Mouse (Mus musculus) cortical plate, adult 2 months (tissue): ENCODE data around the gene Frmpd1. TPM values are rescaled to one million over a fixed set of nuclear protein-coding genes. Genes with fewer than 3 reads are reported as not detected.

Source experiments
- H3K27ac ChIP-seq: fragments of 200-500 bp; 2 replicates; pipeline ENCODE4 v1.5.1; 2012; ENCODE audit warnings: low read length, control low read depth, inconsistent platforms; ENCODE audit not compliant: insufficient read depth
- H3K4me1 ChIP-seq: fragments of 200-500 bp; 2 replicates; pipeline ENCODE4 v1.6.1; 2011; ENCODE audit warnings: low read length; ENCODE audit not compliant: control insufficient read depth, insufficient read depth
- H3K4me3 ChIP-seq: fragments of 200-500 bp; 2 replicates; pipeline ENCODE4 v1.5.1; 2011; ENCODE audit warnings: mild to moderate bottlenecking, low read length, control low read depth; ENCODE audit not compliant: insufficient read depth
- CTCF ChIP-seq: fragments of 200-500 bp; IDR thresholded peaks from 2 replicates; pipeline ENCODE4 v1.5.1; 2011; ENCODE audit warnings: mild to moderate bottlenecking, control low read depth, low read length; ENCODE audit not compliant: insufficient read depth; ENCODE audit errors: extremely low read depth
- POLR2A ChIP-seq: fragments of 200-500 bp; IDR thresholded peaks from 2 replicates; pipeline ENCODE4 v1.6.1; 2011; ENCODE audit warnings: mild to moderate bottlenecking, low read length, control low read depth; ENCODE audit not compliant: insufficient read depth; ENCODE audit errors: extremely low read depth
- polyA plus RNA-seq: library from polyadenylated mRNA; depleted of rRNA; stranded (reverse); fragments of >200 nt; gene quantifications from 2 replicates; pipeline ENCODE4 v1.2.3, GENCODE M21; 2012; rRNA removed

The Frmpd1 gene
- polyA plus RNA-seq, 1 experiment = 6.7 TPM

- peak; percentile 80 for TF ChIP-seq POLR2A
- TF ChIP-seq CTCF = no peak
- Histone ChIP-seq H3K4me1 (peaks cover 4% of the 10 kb centered on the region), H3K27ac (no peak within 1 kb of the TSS), H3K4me3 (peak within 1 kb of the TSS; percentile 83)
These were observed 112.2 kb downstream of the Frmpd1 start, which contains the start of gene Trmt10b for GRCm38 (mm10) chr4:45296662-45297564. Trmt10b (plus strand) TSS chr4:45297127.

GRCm38 (mm10) chr4:45305536-45305935 lies 120.9 kb downstream of the Frmpd1 start:
- Histone ChIP-seq H3K27ac (no peak overlapping the region), H3K4me1 (no peaks in the 10 kb centered on the region), H3K4me3 (no peak overlapping the region)
- TF ChIP-seq POLR2A = no peak
- no peak for TF ChIP-seq CTCF

DNA sequence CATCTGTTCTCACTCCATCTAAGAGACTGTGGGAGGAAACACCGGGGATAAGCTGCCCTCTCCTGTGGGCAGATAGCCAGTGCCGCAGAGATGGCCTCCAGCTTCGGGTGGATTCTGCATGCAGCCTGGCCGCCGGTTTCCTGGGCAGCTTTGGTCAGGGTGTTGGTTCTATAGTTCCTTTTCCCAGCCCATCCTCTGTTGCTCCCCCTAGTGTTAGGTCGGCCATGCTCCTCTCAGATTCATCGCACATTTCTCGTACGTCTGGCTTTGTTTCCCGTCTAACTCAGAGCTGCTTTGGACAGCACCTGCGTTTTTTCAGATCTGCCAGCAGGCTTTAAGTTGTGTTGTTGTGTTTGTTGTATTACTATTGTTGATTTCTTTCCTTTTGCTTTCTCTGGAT lies 123.4 kb downstream of the Frmpd1 start:
- TF ChIP-seq CTCF (peak; percentile 68), POLR2A (no peak)
- Histone ChIP-seq H3K27ac (no peak overlapping the region), H3K4me3 (no peak overlapping the region), H3K4me1 (no peaks in the 10 kb centered on the region)

- Histone ChIP-seq H3K4me3 (no peak overlapping the region), H3K4me1 (no peaks in the 10 kb centered on the region), H3K27ac (no peak overlapping the region)
- TF ChIP-seq POLR2A (no peak), CTCF (no peak)
These were observed 123.9 kb downstream of the Frmpd1 start for GRCm38 (mm10) chr4:45308606-45309005.

DNA sequence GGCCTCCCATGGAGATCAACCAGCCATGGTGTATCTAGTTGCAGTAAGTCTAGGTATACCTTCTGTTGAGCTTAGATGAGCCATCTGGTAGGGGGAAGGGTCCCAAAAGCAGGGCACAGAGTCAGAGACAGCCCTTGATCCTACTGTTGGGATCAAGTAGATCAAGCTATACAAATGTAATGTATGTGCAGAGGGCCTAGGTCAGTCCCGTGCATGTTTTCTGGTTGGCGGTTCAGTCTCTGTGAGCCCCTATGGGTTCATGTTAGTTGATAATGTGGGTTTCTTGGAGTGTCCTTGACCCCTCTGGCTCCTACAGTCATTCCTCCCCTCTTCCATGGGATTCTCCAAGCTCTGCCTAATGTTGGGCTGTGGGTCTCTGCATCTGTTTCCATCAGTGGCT lies 126.4 kb downstream of the Frmpd1 start:
- Histone ChIP-seq H3K27ac (no peak overlapping the region), H3K4me3 (no peak overlapping the region), H3K4me1 (no peaks in the 10 kb centered on the region)
- TF ChIP-seq CTCF (no peak), POLR2A (no peak)

DNA sequence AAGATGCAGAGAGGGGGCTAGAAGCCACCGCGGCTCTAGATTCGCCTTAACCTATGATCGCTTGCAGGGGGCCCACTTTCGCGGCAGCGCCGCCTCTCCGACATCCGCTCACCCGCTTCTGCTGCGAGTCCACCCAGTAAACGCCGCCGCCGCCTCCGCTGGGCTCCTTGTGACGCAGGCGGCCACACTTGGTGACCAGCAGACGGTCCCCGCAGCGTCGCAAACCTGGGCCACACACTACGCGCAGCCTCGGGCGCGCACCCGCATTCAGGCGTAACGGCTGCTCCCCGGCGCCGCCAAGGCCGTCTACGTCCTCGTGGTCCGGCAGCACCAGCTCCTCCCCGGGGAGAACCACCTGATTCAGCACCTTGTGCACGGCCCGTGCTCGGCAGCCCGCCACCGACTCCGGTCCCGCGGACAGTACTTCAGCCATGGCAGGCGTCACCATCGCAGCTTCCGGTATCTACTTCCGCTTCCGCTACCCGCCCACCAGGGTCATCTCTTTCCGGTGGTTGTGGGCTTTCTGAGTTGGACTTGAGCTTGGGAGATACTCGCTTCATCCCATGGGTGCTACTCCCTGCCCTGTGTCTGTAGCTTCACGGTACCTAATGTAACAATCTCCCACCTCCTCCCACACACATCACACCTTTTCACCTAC lies 135.6 kb downstream of the Frmpd1 start:
- H3K4me1 ChIP-seq = peaks cover 6% of the 10 kb centered on the region
- TF ChIP-seq CTCF (no peak), POLR2A (peak; percentile 58)

DNA sequence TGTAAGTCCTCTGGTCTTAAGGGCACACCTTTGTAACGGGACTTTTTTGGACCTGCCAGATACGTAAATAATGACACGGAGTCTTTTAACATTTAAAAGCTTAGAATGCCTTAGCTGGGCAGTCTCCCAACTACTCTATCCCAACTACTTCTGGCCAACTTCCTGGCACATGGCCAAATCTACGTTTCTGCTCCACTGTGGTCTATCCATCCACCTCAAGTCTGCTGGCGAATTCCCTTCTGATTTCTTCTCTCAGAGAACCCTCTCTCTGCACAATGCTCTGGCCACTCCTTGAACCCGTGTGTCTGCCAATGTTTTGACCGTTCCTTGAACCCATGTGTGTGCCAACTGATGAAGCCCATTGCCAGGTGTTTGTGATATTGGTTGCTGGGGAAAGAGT lies 146.5 kb downstream of the Frmpd1 start:
- Histone ChIP-seq H3K4me1 (no peaks in the 10 kb centered on the region), H3K27ac (no peak overlapping the region), H3K4me3 (no peak overlapping the region)
- TF ChIP-seq POLR2A (no peak), CTCF (no peak)

More for the DNA sequence above, 135.6 kb downstream of the Frmpd1 start:
- H3K4me3 ChIP-seq = peak overlapping the region; percentile 53
- H3K27ac ChIP-seq = peak overlapping the region; percentile 65

GRCm38 (mm10) chr4:45332466-45332865 lies 147.8 kb downstream of the Frmpd1 start:
- H3K4me1 ChIP-seq = no peaks in the 10 kb centered on the region
- no peak for TF ChIP-seq CTCF
- no peak for TF ChIP-seq POLR2A
- no peak overlapping the region for H3K4me3 ChIP-seq
- H3K27ac ChIP-seq = no peak overlapping the region

Other genes with a start within 250 kb of the Frmpd1 start
- gene Grhpr, start 203.5 kb upstream of the Frmpd1 start, polyA plus RNA-seq = 48.2 and 50.3 TPM in 2 replicates
- 7.7 and 8.2 TPM in 2 replicates for gene Zbtb5, start 172.5 kb upstream of the Frmpd1 start, polyA plus RNA-seq
- 11.4 and 12.4 TPM in 2 replicates for gene Polr1e, start 166.3 kb upstream of the Frmpd1 start, polyA plus RNA-seq
- 27.3 and 28.1 TPM in 2 replicates for gene Fbxo10, start 100.3 kb upstream of the Frmpd1 start, polyA plus RNA-seq
- gene Tomm5, start 76.8 kb upstream of the Frmpd1 start, polyA plus RNA-seq = 126 and 132 TPM in 2 replicates
- 13.5 and 16.6 TPM in 2 replicates for gene Trmt10b, start 112.3 kb downstream of the Frmpd1 start, polyA plus RNA-seq
- gene Dcaf10, start 157.2 kb downstream of the Frmpd1 start, polyA plus RNA-seq = 8.2 and 9.0 TPM in 2 replicates
- gene Exosc3, start 157.9 kb downstream of the Frmpd1 start, polyA plus RNA-seq = 18.0 and 18.8 TPM in 2 replicates
- 98.9 and 105 TPM in 2 replicates for gene Slc25a51, start 223.9 kb downstream of the Frmpd1 start, polyA plus RNA-seq